Mouse (Mus musculus): ENCODE results near the gene Wee1. TPM values are rescaled to one million over a fixed set of nuclear protein-coding genes. Genes with fewer than 3 reads are reported as not detected.

Wee1 gene
- polyA plus RNA-seq (2014; fragmentation: Illumina TruSeq; extraction: RNeasy Lipid Tissue Mini Kit (QIAGEN cat#74804); ENCODE audit: low read depth, low replicate concordance): 17.8 TPM

DNA sequence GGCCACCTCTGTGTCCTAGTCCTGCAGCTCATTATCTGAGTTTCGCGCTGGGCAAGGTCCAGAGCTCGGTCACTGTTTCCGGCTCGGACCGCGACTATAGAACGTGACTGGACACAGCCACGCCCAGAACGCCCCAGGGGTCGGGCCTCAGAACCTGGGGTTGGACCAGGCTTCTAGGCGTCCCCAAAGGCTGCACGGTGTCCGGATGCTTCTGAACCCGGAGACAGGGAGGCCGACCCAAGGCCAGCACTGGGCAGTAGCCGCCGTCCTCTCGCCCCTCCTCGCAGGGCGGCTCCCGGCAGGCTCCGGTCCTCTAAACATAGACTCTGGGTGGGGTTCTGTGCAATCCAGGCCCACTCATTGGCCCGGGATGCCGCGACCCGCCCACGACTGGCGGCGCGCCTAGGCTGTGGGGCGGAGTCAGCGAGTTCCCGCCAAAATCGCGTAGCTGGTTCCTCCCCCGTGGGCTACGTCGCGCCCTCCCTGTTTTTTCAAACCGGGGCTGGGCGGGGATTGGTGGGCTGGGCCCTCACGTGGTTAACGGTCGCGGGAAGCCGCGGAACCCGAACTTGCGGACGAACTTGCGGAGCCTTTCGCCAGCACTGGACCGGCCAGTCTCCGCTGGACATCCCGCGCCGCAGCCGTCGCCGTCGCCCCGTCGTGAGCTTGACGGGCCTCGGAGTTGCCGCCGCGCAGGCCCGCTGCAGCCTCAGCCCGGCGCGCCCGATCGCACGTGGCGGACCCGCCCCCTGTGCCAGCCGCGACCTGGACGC is at the start of gene Wee1:
Wee1 (plus strand) TSS at position 531 of the 773 bp plus-strand sequence.

Other genes with a start within 250 kb of the Wee1 start
- 48.7 TPM for gene Dennd5a, start 161.6 kb upstream of the Wee1 start, polyA plus RNA-seq (2014; fragmentation: Illumina TruSeq; extraction: RNeasy Lipid Tissue Mini Kit (QIAGEN cat#74804); ENCODE audit: low read depth, low replicate concordance)
- gene Tmem41b, start 135.1 kb upstream of the Wee1 start, polyA plus RNA-seq (2014; fragmentation: Illumina TruSeq; extraction: RNeasy Lipid Tissue Mini Kit (QIAGEN cat#74804); ENCODE audit: low read depth, low replicate concordance): 124 TPM
- gene Ipo7, start 103.8 kb upstream of the Wee1 start, polyA plus RNA-seq (2014; fragmentation: Illumina TruSeq; extraction: RNeasy Lipid Tissue Mini Kit (QIAGEN cat#74804); ENCODE audit: low read depth, low replicate concordance): 230 TPM
- gene Zfp143, start 60.8 kb upstream of the Wee1 start, polyA plus RNA-seq (2014; fragmentation: Illumina TruSeq; extraction: RNeasy Lipid Tissue Mini Kit (QIAGEN cat#74804); ENCODE audit: low read depth, low replicate concordance): 14.7 TPM
- gene Swap70, start 99.7 kb downstream of the Wee1 start, polyA plus RNA-seq (2014; fragmentation: Illumina TruSeq; extraction: RNeasy Lipid Tissue Mini Kit (QIAGEN cat#74804); ENCODE audit: low read depth, low replicate concordance): 29.3 TPM